Mouse (Mus musculus) ES-CJ7 (cell line): ENCODE results near the gene Dna2.
"Not testable (repeated sequence)": the region's sequence is repeated elsewhere in the genome, so short reads cannot be mapped to it uniquely, and the experiment has no call there.

Experiments used
- DNase-seq: peaks from one replicate; pipeline ENCODE4 v3.0.0; 2011; ENCODE audit warnings: low read depth, low spot score

The Dna2 gene

DNA sequence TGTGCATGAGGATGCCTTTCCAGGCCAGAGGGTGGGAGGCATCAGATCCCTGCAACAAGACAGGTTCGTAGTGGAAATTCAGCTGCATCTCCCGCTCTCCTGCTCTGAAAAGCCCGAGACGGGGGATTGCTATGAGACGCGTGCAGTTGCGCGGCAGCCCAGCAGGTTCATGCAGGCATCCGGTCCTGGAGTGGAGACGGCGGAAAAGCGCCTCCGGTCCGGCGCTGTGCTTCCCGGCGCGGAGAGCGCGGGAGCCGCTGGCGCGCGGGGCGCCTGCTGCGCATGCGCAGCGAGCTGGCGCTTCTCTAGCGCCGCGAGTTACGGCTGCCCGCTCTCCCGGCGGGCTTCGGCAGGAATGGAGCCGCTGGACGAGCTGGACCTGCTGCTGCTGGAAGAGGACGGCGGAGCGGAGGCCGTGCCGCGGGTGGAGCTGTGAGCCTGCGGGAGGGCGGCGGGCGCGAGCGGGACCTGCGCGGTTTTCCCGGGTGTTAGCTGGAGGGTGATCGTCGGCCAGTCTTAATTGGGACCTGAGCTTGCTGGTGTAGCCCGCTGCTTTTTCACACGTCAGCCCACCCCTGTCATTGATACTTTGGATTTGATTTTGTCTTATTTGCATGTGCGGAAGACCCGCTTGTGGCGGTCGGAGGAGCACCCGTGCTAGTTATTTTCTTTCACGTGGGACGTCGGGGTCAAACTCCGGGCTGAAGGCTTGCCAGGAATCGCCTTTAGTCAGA is at the start of gene Dna2:
Gene Dna2, plus strand, starts transcription at position 289 of the 734 bp plus-strand sequence.
- peak; percentile 88 for DNase-seq

DNA sequence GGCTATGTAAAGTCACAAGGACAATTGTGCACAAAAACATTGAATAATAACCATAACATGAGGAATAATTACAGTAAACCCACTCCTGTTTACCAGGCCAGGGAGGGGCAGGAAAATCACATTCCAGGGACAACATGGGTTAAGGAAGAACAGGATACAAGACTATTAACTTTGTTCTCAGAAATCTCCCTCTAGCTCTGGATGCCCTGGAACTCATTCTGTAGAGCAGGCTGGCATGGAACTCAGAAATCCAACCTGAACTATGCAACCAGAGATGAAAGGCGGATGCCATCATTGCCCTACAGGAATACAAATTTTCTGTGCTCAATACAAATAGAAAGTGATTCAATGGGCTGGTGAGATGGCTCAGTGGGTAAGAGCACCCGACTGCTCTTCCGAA is 49.4 kb upstream of the Dna2 start:
- peak; percentile 51 for DNase-seq

DNA sequence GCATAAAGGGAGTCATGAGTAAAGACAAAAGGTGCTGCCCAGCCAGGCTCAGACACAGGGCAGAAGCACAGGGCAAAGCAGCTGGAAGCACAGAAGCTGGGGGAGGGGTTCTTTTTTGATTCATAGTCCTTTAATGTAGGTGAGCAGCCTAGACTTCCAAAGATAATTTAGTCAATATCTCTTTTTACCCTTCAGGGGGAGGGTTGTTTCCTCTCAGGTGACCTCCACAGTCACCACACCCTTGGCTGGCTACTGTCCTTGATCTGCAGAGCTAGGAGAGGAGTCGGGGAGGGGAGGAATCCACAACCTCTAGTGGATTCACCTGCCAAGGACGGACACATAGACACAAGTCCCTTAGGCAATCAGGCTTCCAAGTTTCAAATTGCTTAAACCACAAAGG is 48.8 kb upstream of the Dna2 start:
- peak; percentile 92 for DNase-seq

DNA sequence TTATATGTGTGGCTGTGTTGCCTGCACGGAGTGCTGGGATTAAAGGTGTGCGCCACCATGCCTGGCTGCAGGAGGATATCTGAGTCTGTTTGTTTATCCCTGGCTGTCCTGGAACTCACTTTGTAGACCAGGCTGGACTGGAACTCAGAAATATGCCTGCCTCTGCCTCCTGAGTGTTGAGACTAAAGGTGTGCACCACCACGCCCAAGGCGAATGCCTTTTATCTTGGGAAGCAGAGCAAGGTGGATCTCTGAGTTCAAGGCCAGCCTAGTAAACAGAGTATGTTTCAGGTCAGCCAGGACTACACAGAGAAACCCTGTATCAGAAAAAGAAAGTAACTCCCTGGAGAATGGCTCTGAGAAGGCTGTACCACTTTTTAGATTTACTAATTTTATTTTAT is 46.7 kb upstream of the Dna2 start:
- DNase-seq, result peak; percentile 82

DNA sequence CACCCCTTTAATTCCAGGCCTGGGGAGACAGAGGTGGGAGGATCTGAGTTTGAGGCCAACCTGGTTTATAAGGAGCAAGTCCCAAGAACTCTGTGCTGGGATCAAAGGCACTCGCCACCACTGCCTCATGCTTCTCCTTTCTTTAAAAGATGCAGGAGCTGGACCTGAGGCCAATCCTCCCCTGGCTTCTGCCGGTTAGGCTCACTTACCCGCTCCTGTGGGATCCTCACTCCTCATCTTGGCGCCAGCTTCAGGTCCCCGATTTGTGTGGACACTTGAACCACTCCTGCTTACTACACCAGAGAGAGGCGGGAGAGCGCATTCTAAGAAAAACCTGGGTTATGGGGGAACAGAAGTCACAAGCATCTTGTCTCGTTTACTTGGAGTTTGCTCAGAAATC is 45.0 kb upstream of the Dna2 start:
- peak; percentile 60 for DNase-seq

DNA sequence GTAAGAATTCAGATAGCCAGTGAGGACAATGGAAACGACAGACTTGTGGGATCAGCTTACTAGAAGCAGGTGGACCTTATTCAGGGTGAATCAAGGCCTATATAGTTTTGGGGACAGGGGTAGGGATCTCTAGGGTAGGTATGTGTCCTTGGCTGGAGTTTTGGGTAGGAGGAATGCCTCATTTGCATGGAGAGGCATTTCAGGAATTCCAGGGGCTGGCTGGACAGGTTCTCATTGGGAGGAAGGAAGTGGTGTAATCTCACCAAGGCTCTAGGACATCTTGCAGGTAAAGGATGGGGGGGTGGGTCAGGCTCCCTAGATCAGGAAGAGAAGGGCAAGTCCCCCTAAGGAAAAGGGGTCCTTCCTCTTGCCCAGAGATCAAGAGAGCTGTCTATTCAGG is 44.0 kb upstream of the Dna2 start:
- peak; percentile 86 for DNase-seq

DNA sequence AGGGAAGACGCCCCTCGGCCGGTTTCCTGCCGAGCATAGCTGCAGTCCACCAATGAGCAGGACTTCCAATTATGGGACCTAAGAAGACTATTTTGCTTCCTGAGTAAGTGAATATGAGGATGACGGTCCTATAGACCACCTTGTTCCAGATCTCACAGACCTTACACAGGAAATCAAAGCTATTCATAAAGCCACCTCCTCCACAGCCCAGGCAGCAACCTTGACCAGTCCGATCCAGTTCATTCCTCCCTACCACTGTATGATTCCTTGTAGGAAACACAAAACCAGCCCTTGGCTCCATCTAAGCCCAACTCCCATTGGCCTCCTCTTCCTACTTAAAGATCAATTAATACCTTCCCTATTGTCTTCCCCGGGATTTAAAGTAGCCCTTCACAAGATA is 40.5 kb upstream of the Dna2 start:
- peak; percentile 48 for DNase-seq

DNA sequence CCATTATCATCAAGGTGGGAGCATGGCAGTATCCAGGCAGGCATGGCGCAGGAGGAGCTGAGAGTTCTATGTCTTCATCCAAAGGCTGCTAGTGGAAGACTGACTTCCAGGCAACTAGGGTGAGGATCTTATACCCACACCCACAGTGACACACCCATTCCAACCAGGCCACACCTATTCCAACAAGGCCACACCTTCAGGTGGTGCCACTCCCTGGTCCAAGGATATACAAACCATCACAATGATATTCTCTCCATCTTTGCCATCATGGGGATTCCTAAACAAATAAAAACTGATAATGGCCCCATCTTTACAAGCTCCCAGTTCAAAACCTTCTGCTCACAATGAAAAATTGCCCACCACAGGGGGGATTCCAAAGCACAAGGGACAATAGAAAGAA is 37.9 kb upstream of the Dna2 start, which contains the start of gene Tet1:
Gene Tet1, minus strand, starts transcription at position 101 of the 400 bp plus-strand sequence.
- not testable (repeated sequence) for DNase-seq

DNA sequence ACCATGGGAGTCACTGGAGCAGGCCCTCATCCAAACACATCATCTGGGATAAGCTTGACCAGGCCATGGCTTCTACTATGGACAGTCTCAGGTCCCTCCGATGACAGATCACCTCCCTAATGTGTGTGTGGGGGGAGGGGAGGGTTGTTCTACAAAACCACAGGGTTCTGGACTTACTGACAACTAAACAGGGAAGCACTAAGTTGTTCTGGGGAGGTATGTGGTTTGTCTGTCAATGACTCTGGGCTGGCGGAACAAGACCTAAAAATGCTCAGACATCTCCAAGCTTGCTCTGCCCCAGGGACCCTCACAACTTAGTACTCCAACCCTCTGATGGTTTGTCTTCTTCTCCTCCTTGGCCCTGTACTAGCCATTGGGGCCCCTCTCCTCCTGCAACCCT is 35.7 kb upstream of the Dna2 start:
- no peak for DNase-seq

DNA sequence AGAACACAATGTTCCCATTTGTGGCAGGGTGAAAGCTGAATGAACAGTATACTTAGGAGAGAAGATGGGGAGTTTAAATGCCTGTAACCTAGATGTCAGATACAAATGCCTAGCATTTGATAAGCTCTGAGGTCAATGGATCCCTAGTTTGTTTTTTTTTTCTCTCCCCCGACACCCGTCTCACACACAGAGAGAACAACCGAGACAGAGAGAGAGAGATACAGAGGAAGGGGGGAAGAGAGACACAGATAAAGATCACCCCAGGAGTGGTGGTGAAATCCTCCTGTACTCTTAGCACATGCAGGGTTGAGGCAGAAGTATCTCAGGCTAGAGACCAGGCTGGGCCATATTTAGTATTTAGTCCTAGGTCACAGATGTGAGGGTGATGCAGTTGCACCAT is 27.8 kb upstream of the Dna2 start:
- DNase-seq, result no peak

DNA sequence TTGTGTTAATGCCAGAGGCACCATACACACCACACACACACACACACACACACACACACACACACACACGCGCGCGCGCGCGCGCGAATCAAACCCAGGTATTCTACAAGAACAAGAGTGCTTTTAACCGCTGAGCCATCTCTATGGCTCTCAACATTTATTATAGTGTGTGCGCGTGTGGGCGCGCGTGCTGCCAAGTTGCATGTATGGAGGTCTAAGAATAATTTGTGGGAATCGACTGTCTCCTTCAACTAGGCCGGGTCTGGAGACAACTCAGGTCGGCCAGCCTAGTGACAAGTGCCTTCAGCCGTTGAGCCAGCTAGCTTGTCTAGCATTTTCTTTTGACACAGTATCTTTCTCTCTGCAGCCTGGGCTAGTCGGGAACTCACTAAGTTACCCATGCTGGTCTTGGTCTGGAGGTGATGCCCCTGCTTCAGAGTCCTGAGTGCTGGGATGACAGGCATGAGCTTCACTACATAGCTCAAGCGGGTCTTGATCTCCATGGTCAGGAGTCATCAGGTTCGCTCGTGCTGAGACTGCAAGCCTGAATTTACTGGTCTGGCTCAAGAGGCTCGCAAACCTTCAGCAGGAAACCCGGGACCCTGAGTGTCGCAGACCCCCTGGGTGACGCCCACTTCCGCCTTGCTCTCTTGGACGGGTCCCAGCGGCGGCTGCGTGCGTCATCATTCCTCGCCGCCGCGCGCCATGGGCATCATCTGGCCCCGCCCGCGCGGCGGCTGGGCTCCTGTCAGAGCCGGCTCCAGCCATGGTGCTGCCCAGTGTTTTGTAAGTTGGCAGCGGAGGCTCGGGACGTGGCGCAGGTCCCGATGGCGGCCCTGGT is 26.7 kb upstream of the Dna2 start, which contains the start of gene Slc25a16:
Gene Slc25a16, plus strand, starts transcription at position 709 of the 841 bp plus-strand sequence.
- peak; percentile 86 for DNase-seq

DNA sequence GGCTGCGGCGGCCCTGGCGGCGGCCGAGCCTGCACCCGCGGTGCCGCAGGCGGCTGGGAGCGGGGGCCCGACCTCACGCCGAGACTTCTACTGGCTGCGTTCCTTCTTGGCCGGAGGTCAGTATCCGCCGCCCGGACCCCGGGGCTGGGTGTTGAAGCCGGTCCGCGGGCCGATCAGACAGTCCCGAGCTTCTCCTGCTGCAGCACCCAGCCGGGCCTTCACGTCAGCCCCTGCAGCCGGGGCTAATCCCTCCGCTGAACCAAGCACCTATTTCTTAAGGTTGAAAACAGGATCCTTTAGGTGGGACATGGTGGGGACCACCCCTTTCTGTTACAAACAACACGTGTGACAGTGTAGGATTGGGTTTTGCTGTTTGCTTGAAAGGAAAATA is 26.1 kb upstream of the Dna2 start:
- DNase-seq, result no peak

DNA sequence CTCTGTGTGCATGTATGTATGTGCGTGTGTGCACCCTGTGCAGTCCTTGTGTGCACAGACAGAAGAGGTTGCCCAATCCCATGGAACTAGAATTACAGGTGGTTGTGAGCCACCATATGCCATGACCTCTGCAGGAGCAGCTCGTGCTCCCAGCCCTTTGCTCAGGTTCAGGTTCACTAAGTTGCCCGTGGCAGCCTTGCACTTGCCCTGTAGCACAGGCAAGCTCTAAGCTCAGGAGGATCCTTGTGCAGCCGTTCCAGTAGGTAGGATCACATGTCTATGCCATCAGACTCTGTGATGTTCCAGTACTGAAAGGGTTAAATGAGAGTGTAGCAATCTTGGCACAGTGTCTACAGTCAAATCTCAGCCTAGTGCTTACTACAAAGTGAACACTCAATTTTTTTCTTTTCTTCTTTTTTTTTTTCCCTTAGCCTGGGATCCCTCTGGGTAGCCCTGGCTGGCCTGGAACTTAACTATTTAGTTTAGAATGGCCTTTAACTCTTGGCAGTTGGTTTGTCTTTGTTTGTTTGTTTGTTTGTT is 22.7 kb upstream of the Dna2 start:
- no peak for DNase-seq

DNA sequence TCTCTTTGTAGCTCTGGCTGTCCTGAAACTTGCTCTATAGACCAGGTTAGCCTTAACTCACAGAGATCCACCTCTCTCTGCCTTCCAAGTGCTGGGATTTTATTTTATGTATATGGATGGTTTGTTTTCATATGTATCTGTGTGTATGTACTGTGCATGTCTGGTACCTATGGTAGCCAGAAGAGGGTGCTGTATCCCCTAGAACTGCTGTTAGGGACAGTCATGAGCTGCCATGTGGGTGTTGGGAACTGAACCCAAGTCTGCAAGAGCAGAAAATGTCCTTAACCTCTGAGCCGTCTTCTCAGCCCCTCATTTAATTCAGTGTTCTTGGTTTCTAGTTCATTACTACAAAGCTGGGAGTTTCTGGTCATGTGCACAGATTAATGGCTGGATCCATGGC is 14.4 kb upstream of the Dna2 start:
- peak; percentile 64 for DNase-seq

DNA sequence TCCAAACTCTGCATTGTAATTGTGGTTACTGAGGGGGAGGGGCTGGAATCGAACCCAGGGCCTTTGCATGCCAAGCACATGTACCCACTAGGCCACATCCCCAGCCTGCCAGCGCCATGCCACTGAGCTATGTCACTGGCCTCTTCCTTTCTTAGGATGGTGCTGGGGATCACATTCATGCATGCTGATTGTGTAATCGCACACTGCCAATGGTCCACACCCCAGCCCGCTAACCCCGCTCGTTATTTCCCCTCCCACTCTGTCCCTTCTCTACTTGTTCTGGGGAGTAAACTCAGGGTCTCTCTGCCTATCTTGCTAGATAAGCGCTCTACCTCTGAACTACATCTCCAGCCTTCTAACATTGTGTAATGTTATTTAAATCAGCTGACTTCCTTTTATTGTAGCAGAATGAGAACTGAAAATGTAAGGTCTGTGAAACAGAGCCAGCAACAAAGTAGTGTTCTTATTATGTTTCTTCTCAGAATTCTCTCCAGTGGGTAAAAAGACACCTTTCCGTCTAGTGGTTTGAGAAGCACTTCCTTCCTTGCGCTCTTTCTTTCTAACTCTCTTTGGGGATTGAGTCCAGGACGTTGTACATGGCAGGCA is 1.7 kb upstream of the Dna2 start:
- no peak for DNase-seq

DNA sequence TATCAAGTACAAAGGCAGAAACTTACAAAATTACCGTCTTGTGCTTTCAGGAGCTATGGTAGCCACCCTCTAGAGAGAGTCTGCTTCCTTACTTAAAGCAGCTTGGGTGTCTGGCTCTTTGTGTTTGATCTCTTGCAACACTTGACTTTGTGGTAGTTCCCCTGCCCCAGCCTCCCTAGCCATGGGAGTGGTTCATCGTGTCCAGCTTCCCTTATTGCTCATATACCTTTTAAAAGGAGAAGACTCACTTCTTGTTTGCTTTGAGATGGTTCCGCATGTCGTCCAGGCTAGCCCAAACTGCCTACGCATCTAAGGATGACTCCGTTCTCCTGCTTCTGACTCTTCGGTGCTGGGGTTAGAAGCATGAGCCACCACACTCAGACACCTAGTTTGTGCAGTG is 1.7 kb downstream of the Dna2 start:
- DNase-seq, result no peak

DNA sequence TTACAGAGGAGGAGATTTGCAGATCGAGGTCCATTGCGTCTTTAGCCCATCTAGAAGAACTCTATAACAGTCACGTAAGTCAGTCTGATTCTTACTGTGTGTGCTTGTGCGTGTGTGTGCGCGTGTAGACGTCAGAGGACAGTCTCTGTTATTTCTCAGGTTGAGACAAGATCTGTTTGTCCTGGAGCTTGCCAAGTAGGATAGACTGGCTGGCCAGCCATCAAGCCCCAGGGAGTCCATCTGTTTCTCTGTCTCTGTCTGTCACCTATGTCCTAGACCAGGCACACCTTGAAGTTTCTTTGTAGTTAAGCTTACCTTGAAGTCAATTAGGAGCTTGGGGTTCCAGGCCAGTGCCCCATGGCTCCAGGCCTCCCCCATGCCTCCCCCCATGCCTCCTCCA is 17.1 kb downstream of the Dna2 start:
- no peak for DNase-seq

DNA sequence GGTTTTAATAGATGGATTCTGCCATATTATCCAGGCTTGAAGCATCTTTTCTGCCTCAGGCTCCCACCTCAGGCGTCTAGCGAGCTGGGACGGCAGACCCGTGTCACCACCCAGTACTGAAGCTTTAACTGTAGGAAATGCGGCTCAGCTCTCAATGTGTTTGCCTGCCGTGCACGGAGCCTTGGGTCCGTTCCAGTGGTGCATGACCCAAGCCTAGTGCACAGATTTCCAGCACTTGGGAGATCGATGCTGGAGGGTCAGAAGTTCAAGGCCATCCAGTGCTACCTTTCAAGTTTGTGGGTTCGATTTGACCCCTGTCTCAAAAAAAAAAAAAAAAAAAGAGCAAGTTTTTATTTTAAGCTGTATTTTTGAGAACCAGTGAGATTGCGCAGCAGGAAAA is 19.0 kb downstream of the Dna2 start:
- DNase-seq, result no peak

DNA sequence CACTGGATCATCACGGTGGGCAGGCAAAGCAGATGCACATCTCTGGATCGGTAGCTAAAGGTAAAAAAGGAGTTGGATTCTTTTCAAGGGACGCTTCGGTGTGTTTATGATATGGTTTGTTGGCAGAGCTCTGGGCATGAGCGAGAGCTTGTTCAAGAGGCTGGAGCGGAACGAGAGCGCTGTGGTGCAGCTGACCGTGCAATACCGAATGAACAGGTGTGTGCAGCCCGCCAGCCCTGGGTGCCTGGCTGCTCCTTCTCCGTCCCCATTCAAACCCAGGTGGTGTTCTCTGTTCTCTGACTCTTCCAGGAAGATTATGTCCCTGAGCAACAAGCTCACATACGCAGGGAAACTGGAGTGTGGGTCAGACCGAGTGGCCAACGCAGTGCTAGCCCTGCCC is 19.5 kb downstream of the Dna2 start:
- no peak for DNase-seq

DNA sequence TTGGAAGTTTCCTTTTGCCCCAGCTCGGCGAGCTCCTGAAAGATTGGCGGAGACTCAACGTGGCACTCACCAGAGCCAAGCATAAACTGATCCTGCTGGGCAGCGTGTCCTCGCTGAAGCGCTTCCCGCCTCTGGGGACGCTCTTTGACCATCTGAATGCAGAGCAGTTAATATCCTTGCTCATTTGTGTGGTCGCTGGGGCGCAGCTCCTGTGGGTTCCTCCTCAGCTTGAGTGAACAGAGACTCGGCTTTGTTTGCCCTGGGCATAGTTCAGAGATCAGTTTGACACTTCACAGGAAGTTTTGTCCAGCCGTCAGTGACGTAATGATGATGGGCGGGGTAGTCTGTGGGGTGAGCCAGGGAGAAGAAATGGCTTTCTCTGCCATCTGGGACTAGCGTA is 25.0 kb downstream of the Dna2 start:
- no peak for DNase-seq

DNA sequence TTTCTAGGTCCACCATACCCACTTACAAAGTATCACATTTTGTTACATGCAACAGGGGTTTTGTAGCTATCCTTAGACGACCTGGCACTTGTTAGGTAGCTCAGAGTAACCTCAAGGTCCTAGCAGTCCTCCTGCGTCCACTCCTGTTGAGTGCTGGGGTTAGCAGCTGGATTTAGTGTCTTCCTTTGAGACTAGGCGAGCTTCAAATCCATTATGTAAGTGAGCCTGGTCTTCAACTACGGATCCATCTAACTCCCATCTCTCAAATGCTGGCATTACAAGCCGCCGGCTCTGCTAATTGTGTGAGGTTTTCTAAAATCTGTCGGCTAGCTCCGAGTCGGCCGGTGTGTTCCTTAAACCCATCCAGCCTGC is 32.8 kb downstream of the Dna2 start:
- DNase-seq, result no peak
